In genomic region chr8:129234027-129234733, GRCm38 (mm10) we compare ENCODE assay signal across 8 mouse cellular contexts. TPM values are rescaled to one million over a fixed set of nuclear protein-coding genes. Genes with fewer than 3 reads are reported as not detected.
DNase-seq lines count a peak whose midpoint lies in the region; ATAC-seq and TF ChIP-seq lines count a peak whose summit lies in the region.

2610044O15Rik8 (minus strand) TSS chr8:129234406.

- under 1% methylated on average over 18 of the region's 18 CpGs for WGBS in bone marrow, adult 2 months
- under 1% methylated on average over 18 of the region's 18 CpGs for WGBS in embryonic facial prominence, embryonic 15.5 days
- WGBS in limb, embryonic 14.5 days = 1% methylated on average over 17 of the region's 18 CpGs
- under 1% methylated on average over 18 of the region's 18 CpGs for WGBS in midbrain, postnatal 0 days

- peak; percentile 94 for DNase-seq in 416B (ENCODE audit: low read depth)
- DNase-seq in heart, adult 8-10 months (ENCODE audit: low spot score) = peak; percentile 94
- peak; percentile 95 for DNase-seq in kidney, adult 9 months
- DNase-seq in limb, embryonic 14.5 days (ENCODE audit: low spot score) = peak; percentile 91
- peak; percentile 91 for DNase-seq in midbrain, postnatal 0 days (ENCODE audit: low spot score)
- DNase-seq in spleen, postnatal 14 days (ENCODE audit: low spot score in 2 of 2) = peak; percentile 57 to 66

- peak; percentile 98 for ATAC-seq in embryonic facial prominence, embryonic 15.5 days (ENCODE audit: insufficient number of reproducible peaks, low FRiP score, low TSS enrichment, low read depth)
- peak; percentile 99 for ATAC-seq in limb, embryonic 14.5 days (ENCODE audit: low FRiP score, low read depth)
- ATAC-seq in midbrain, postnatal 0 days (ENCODE audit: low FRiP score) = peak; percentile 99

- H3K27me3 ChIP-seq in embryonic facial prominence, embryonic 15.5 days = no peaks in the 10 kb centered on the region
- no peaks in the 10 kb centered on the region for H3K27me3 ChIP-seq in limb, embryonic 14.5 days (ENCODE audit: control insufficient read depth, insufficient read depth, low read length)
- no peaks in the 10 kb centered on the region for H3K27me3 ChIP-seq in midbrain, postnatal 0 days (ENCODE audit: insufficient read depth, low read length)

- TF ChIP-seq POLR2A in bone marrow, adult 2 months (IDR thresholded peaks at IDR 0.05; ENCODE audit: borderline replicate concordance, control insufficient read depth, low read depth, low read length) = 0 out of 2 replicates have a peak, but pooled peaks have one; percentile 29
- TF ChIP-seq POLR2A in limb, embryonic 14.5 days (IDR thresholded peaks at IDR 0.05; ENCODE audit: borderline replicate concordance, extremely low read depth, insufficient read depth, insufficient read length) = no peak; the same call in 1 of the 2 replicates

- peak within 1 kb of the TSS; percentile 47 for H3K9ac ChIP-seq in embryonic facial prominence, embryonic 15.5 days
- H3K9ac ChIP-seq in limb, embryonic 14.5 days (ENCODE audit: low read depth, low read length, severe bottlenecking) = peak within 1 kb of the TSS; percentile 65
- H3K9ac ChIP-seq in midbrain, postnatal 0 days (replicated peaks; ENCODE audit: low read length, poor library complexity, severe bottlenecking) = peak within 1 kb of the TSS; percentile 57

- TF ChIP-seq CTCF in bone marrow, adult 2 months (IDR thresholded peaks at IDR 0.05; ENCODE audit: control insufficient read depth, insufficient read depth, low read length) = no peak
- TF ChIP-seq CTCF in midbrain, postnatal 0 days (IDR thresholded peaks at IDR 0.05) = no peak

- H3K4me2 ChIP-seq in embryonic facial prominence, embryonic 15.5 days (replicated peaks) = peak within 1 kb of the TSS; percentile 65
- peak within 1 kb of the TSS; percentile 63 for H3K4me2 ChIP-seq in limb, embryonic 14.5 days (replicated peaks; ENCODE audit: low read depth, low read length, severe bottlenecking)
- peak within 1 kb of the TSS; percentile 62 for H3K4me2 ChIP-seq in midbrain, postnatal 0 days (ENCODE audit: low read depth, low read length, poor library complexity, severe bottlenecking)

- peak within 1 kb of the TSS; percentile 88 for H3K4me3 ChIP-seq in bone marrow, adult 2 months (replicated peaks; ENCODE audit: control insufficient read depth, low read depth, low read length)
- peak within 1 kb of the TSS; percentile 72 for H3K4me3 ChIP-seq in embryonic facial prominence, embryonic 15.5 days (replicated peaks)
- peak within 1 kb of the TSS; percentile 60 for H3K4me3 ChIP-seq in limb, embryonic 14.5 days (replicated peaks; ENCODE audit: low read length)
- peak within 1 kb of the TSS; percentile 55 for H3K4me3 ChIP-seq in midbrain, postnatal 0 days (ENCODE audit: low read depth, low read length)

- H3K36me3 ChIP-seq in embryonic facial prominence, embryonic 15.5 days = no peaks in the 10 kb centered on the region
- H3K36me3 ChIP-seq in limb, embryonic 14.5 days (ENCODE audit: control insufficient read depth, insufficient read depth, low read length) = no peaks in the 10 kb centered on the region
- no peaks in the 10 kb centered on the region for H3K36me3 ChIP-seq in midbrain, postnatal 0 days (ENCODE audit: insufficient read depth, low read length)

- peak within 1 kb of the TSS; percentile 88 for H3K27ac ChIP-seq in bone marrow, adult 2 months (ENCODE audit: control insufficient read depth, insufficient read depth, low read depth, low read length, poor library complexity)
- H3K27ac ChIP-seq in embryonic facial prominence, embryonic 15.5 days (replicated peaks) = peak within 1 kb of the TSS; percentile 97
- H3K27ac ChIP-seq in limb, embryonic 14.5 days (replicated peaks; ENCODE audit: low read depth, low read length) = peak within 1 kb of the TSS; percentile 94
- peak within 1 kb of the TSS; percentile 76 for H3K27ac ChIP-seq in midbrain, postnatal 0 days (ENCODE audit: low read depth, low read length)

- no peaks in the 10 kb centered on the region; the same call in 1 of the 2 replicates for H3K4me1 ChIP-seq in bone marrow, adult 2 months (ENCODE audit: control insufficient read depth, insufficient read depth, low read length)
- peaks cover 8% of the 10 kb centered on the region for H3K4me1 ChIP-seq in embryonic facial prominence, embryonic 15.5 days
- peaks cover 12% of the 10 kb centered on the region for H3K4me1 ChIP-seq in limb, embryonic 14.5 days (ENCODE audit: control insufficient read depth, insufficient read depth, low read length)
- no peaks in the 10 kb centered on the region for H3K4me1 ChIP-seq in midbrain, postnatal 0 days (ENCODE audit: insufficient read depth, low read length)

- no peaks in the 10 kb centered on the region for H3K9me3 ChIP-seq in embryonic facial prominence, embryonic 15.5 days (replicated peaks)
- H3K9me3 ChIP-seq in limb, embryonic 14.5 days (ENCODE audit: control insufficient read depth, low read length) = no peaks in the 10 kb centered on the region
- H3K9me3 ChIP-seq in midbrain, postnatal 0 days (ENCODE audit: low read length) = no peaks in the 10 kb centered on the region

RNA-seq across cellular contexts. Expression of gene 2610044O15Rik8, which starts in this region (rescaled TPM):
- 6.1 and 8.9 TPM in 2 replicates for polyA plus RNA-seq in bone marrow, adult 2 months (2011; ENCODE audit: insufficient read depth, insufficient read length, low replicate concordance, missing spikeins)
- polyA plus RNA-seq in embryonic facial prominence, embryonic 15.5 days (2015; fragmentation: Nextera tagmentation; extraction: Ambion mirVana) = 23.7 TPM in 2 replicates
- 10 to 100 TPM; 16.2 to 18.1 (median 16.6) TPM for total RNA-seq in heart, adult 8-10 months (2022)
- 10.7 and 14.5 TPM in 2 replicates for polyA plus RNA-seq in limb, embryonic 14.5 days (2012; rRNA removed)
- 25.5 and 29.3 TPM in 2 replicates for polyA plus RNA-seq in limb, embryonic 14.5 days (2014; fragmentation: Nextera tagmentation; extraction: Ambion mirVana)
- total RNA-seq in midbrain, postnatal 0 days (2014; rRNA removed) = 23.7 and 59.1 TPM in 2 replicates
- 19.4 and 19.5 TPM in 2 replicates for polyA plus RNA-seq in midbrain, postnatal 0 days (2015; fragmentation: Nextera tagmentation; extraction: Ambion mirVana)

Comparison
In these comparisons a context has a peak if more than half of its experiments do, and no peak if none do; other contexts are left out.
1. Peak in every context shown above with its lines: DNase-seq, ATAC-seq, H3K4me3 ChIP-seq and H3K27ac ChIP-seq.